Mouse (Mus musculus): ENCODE data around the gene Parp4. TPM values are rescaled to one million over a fixed set of nuclear protein-coding genes. Genes with fewer than 3 reads are reported as not detected.

The Parp4 gene
- polyA plus RNA-seq, 1 experiment from 2014 or later = 10.6 TPM

DNA sequence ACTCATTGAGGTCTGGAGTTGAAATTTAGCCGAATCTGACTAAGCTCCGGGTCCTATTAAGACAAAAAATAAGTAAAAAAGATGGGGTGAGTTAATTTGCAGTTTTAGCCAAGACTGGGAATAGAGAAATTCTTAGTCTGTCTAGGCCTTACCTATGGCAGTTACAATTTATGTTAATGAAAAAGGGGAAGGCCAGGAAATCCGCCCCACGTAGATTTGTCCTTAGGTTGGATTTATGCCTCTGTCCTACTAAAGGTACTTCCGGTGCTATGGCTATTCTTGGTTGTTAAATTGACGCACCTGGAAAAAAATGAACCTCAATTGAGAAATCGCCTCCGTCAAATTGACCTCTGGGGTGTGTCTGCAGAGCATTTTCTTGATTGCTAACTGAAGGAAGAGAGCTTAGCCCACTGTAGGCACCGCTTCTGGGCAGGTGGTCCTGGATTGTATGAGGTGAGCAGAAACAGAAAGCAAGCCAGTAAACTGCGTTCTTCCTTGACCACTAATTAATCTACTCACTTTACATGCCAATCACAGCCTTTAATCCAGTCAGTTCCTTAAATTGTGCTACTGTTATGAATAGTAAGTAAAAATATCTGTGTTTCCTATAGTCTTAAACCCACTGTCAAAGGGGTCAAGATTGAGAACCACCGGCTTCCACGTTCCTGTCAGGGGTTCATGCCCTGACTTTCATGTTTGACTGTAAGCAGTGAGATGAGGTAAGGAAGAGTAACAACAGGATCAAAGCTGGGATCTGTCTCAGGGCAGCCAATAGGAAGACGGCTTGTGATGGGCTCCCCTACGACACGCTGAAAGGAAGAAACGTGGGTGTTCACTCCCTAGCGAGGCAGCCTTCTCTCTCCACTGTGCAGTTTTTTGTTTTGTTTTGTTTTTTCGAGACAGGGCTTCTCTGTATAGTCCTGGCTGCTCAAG is 816 bp downstream of the Parp4 start:
- Histone ChIP-seq H3K9me3 (ENCODE audit: low read length) (no peaks in the 10 kb centered on the region), H3K4me2 (replicated peaks; ENCODE audit: low read depth, low read length) (peak overlapping the region; percentile 85), H3K9ac (replicated peaks; ENCODE audit: low read depth) (no peak overlapping the region), H3K4me3 (ENCODE audit: low read depth, low read length) (peak overlapping the region; percentile 69), H3K36me3 (ENCODE audit: insufficient read depth, low read length) (no peaks in the 10 kb centered on the region), H3K4me1 (ENCODE audit: insufficient read depth, low read depth, low read length) (peaks cover 4% of the 10 kb centered on the region; the same call in 1 of the 2 replicates), H3K27me3 (replicated peaks; ENCODE audit: insufficient read depth, low read length) (no peaks in the 10 kb centered on the region), H3K27ac (ENCODE audit: low read length) (peak overlapping the region; percentile 69; the same call in 1 of the 2 replicates)
- no peak for ATAC-seq
- WGBS = 64% methylated on average over 18 of the region's 18 CpGs
- peak; percentile 15 for DNase-seq (ENCODE audit: low spot score)
- TF ChIP-seq CTCF (IDR thresholded peaks at IDR 0.05) (no peak), EP300 (IDR thresholded peaks at IDR 0.05) (no peak)

- H3K36me3 ChIP-seq (ENCODE audit: insufficient read depth, low read length) = peaks cover under 1% of the 10 kb centered on the region; the same call in 1 of the 2 replicates
- H3K4me2 ChIP-seq (replicated peaks; ENCODE audit: low read depth, low read length) = no peak overlapping the region
- H3K9me3 ChIP-seq (ENCODE audit: low read length) = no peaks in the 10 kb centered on the region
- H3K9ac ChIP-seq (replicated peaks; ENCODE audit: low read depth) = no peak overlapping the region
- H3K27me3 ChIP-seq (replicated peaks; ENCODE audit: insufficient read depth, low read length) = no peaks in the 10 kb centered on the region
- no peak overlapping the region for H3K4me3 ChIP-seq (ENCODE audit: low read depth, low read length)
- 43% methylated on average over 8 of the region's 8 CpGs for WGBS
- TF ChIP-seq EP300 (IDR thresholded peaks at IDR 0.05) (peak; percentile 45), CTCF (IDR thresholded peaks at IDR 0.05) (no peak)
- ATAC-seq = peak; percentile 13; the same call in 1 of the 2 replicates
- H3K27ac ChIP-seq (ENCODE audit: low read length) = no peak overlapping the region
- DNase-seq (ENCODE audit: low spot score) = peak; percentile 49
- peaks cover 4% of the 10 kb centered on the region; the same call in 1 of the 2 replicates for H3K4me1 ChIP-seq (ENCODE audit: insufficient read depth, low read depth, low read length)
These were observed 3.6 kb downstream of the Parp4 start for GRCm38 (mm10) chr14:56579011-56579410.

- TF ChIP-seq EP300 (IDR thresholded peaks at IDR 0.05) (no peak), CTCF (IDR thresholded peaks at IDR 0.05) (no peak)
- H3K4me1 ChIP-seq (ENCODE audit: insufficient read depth, low read depth, low read length) = no peaks in the 10 kb centered on the region; the same call in 1 of the 2 replicates
- DNase-seq (ENCODE audit: low spot score) (no peak), ATAC-seq (no peak)
- no peak overlapping the region for H3K4me3 ChIP-seq (ENCODE audit: low read depth, low read length)
- no peaks in the 10 kb centered on the region for H3K9me3 ChIP-seq (ENCODE audit: low read length)
- H3K36me3 ChIP-seq (ENCODE audit: insufficient read depth, low read length) = peaks cover 20% of the 10 kb centered on the region; the same call in 1 of the 2 replicates
- no peak overlapping the region for H3K9ac ChIP-seq (replicated peaks; ENCODE audit: low read depth)
- H3K27ac ChIP-seq (ENCODE audit: low read length) = no peak overlapping the region
- no peaks in the 10 kb centered on the region for H3K27me3 ChIP-seq (replicated peaks; ENCODE audit: insufficient read depth, low read length)
- WGBS = 54% methylated on average over 5 of the region's 5 CpGs
- H3K4me2 ChIP-seq (replicated peaks; ENCODE audit: low read depth, low read length) = no peak overlapping the region
These were observed 5.7 kb downstream of the Parp4 start for GRCm38 (mm10) chr14:56581117-56581516.

DNA sequence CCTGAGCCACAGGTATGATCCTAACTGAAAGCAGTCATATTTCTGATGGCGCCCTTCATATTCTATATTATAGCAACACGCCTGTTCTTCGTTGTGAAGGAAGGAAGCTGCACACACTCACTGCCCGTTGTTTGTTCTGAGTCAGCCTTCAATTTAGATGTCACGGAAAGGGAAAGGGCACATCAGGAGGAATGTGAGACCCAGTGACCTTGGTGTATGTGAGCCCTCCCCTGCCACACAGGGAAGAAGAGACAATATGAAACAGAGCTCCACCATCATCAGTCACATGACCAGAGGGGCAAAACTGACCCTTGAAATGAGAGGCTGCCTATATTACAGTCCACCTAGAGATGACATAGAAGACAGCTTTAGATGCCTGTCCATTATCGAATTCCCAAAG is 6.9 kb downstream of the Parp4 start:
- 74% methylated on average over 6 of the region's 6 CpGs for WGBS
- peaks cover 22% of the 10 kb centered on the region; the same call in 1 of the 2 replicates for H3K36me3 ChIP-seq (ENCODE audit: insufficient read depth, low read length)
- no peak for TF ChIP-seq CTCF (IDR thresholded peaks at IDR 0.05)
- TF ChIP-seq EP300 (IDR thresholded peaks at IDR 0.05) = no peak
- H3K9ac ChIP-seq (replicated peaks; ENCODE audit: low read depth) = no peak overlapping the region
- ATAC-seq (no peak), DNase-seq (ENCODE audit: low spot score) (no peak)
- no peak overlapping the region for H3K27ac ChIP-seq (ENCODE audit: low read length)
- H3K27me3 ChIP-seq (replicated peaks; ENCODE audit: insufficient read depth, low read length) = no peaks in the 10 kb centered on the region
- H3K9me3 ChIP-seq (ENCODE audit: low read length) = no peaks in the 10 kb centered on the region
- no peak overlapping the region for H3K4me2 ChIP-seq (replicated peaks; ENCODE audit: low read depth, low read length)
- H3K4me3 ChIP-seq (ENCODE audit: low read depth, low read length) = no peak overlapping the region
- no peaks in the 10 kb centered on the region for H3K4me1 ChIP-seq (ENCODE audit: insufficient read depth, low read depth, low read length)

- H3K27ac ChIP-seq (ENCODE audit: low read length) = no peak overlapping the region
- no peak for DNase-seq (ENCODE audit: low spot score)
- no peaks in the 10 kb centered on the region for H3K4me1 ChIP-seq (ENCODE audit: insufficient read depth, low read depth, low read length)
- no peak overlapping the region for H3K9ac ChIP-seq (replicated peaks; ENCODE audit: low read depth)
- H3K9me3 ChIP-seq (ENCODE audit: low read length) = no peaks in the 10 kb centered on the region
- WGBS = 86% methylated on average over 9 of the region's 9 CpGs
- ATAC-seq = no peak
- no peak overlapping the region for H3K4me2 ChIP-seq (replicated peaks; ENCODE audit: low read depth, low read length)
- H3K36me3 ChIP-seq (ENCODE audit: insufficient read depth, low read length) = peaks cover 45% of the 10 kb centered on the region
- no peak for TF ChIP-seq EP300 (IDR thresholded peaks at IDR 0.05)
- no peak for TF ChIP-seq CTCF (IDR thresholded peaks at IDR 0.05)
- no peak overlapping the region for H3K4me3 ChIP-seq (ENCODE audit: low read depth, low read length)
- H3K27me3 ChIP-seq (replicated peaks; ENCODE audit: insufficient read depth, low read length) = no peaks in the 10 kb centered on the region
These were observed 16.8 kb downstream of the Parp4 start for GRCm38 (mm10) chr14:56592191-56592590.

DNA sequence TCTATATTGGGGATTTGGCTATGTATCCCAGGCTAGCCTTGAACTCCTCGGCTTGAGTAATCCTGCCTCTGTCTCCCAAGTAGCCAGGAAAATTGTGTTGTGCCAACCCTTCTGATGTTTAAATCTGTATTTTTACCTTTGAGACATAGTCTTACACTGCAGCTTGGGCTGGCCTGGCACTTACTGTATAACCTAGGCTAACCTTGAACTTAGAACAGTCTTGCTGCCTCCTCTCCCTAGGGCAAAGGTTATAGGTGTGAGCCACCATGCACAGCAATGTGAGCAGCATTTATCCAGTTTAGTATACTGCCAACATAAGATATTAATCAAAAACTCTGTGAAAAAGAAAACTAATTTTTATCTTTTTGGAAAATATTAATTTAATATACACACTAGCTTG is 19.4 kb downstream of the Parp4 start:
- ATAC-seq (no peak), DNase-seq (ENCODE audit: low spot score) (no peak)
- Histone ChIP-seq H3K4me1 (ENCODE audit: insufficient read depth, low read depth, low read length) (no peaks in the 10 kb centered on the region), H3K4me3 (ENCODE audit: low read depth, low read length) (no peak overlapping the region), H3K9me3 (ENCODE audit: low read length) (no peaks in the 10 kb centered on the region), H3K27me3 (replicated peaks; ENCODE audit: insufficient read depth, low read length) (no peaks in the 10 kb centered on the region), H3K9ac (replicated peaks; ENCODE audit: low read depth) (no peak overlapping the region), H3K36me3 (ENCODE audit: insufficient read depth, low read length) (peaks cover 62% of the 10 kb centered on the region), H3K27ac (ENCODE audit: low read length) (no peak overlapping the region), H3K4me2 (replicated peaks; ENCODE audit: low read depth, low read length) (no peak overlapping the region)
- TF ChIP-seq CTCF (IDR thresholded peaks at IDR 0.05) (no peak), EP300 (IDR thresholded peaks at IDR 0.05) (no peak)
- 84% methylated on average over 1 of the region's 1 CpGs for WGBS
